Mouse (Mus musculus) heart, embryonic 15.5 days (tissue): ENCODE data around the gene Tanc2. TPM values are rescaled to one million over a fixed set of nuclear protein-coding genes. Genes with fewer than 3 reads are reported as not detected.

ENCODE experiments used
- ATAC-seq: fragments of 200-750 bp; cut with Nextera tagmentation; replicated peaks from 2 replicates; pipeline ENCODE4 v1.8.0; 2017; ENCODE audit warnings: low read depth, moderate TSS enrichment; ENCODE audit not compliant: insufficient number of reproducible peaks, insufficient read depth, low FRiP score
- H3K27ac ChIP-seq: fragments of 300-500 bp; sonication (generic); 2 replicates; pipeline ENCODE4 v1.5.1; 2015; ENCODE audit warnings: mild to moderate bottlenecking, inconsistent platforms
- H3K27me3 ChIP-seq: fragments of 300-500 bp; sonication (generic); 2 replicates; pipeline ENCODE4 v1.6.1; 2015; ENCODE audit warnings: inconsistent platforms
- H3K36me3 ChIP-seq: fragments of 300-500 bp; sonication (generic); 2 replicates; pipeline ENCODE4 v1.6.1; 2015; ENCODE audit warnings: mild to moderate bottlenecking, inconsistent platforms
- H3K4me1 ChIP-seq: fragments of 300-500 bp; sonication (generic); replicated peaks from 2 replicates; pipeline ENCODE4 v1.6.1; 2015; ENCODE audit warnings: inconsistent platforms
- H3K4me2 ChIP-seq: fragments of 300-500 bp; sonication (generic); 2 replicates; pipeline ENCODE4 v1.6.1; 2015; ENCODE audit warnings: inconsistent platforms, mild to moderate bottlenecking, moderate library complexity
- H3K4me3 ChIP-seq: fragments of 300-500 bp; sonication (generic); 2 replicates; pipeline ENCODE4 v1.5.1; 2015; ENCODE audit warnings: mild to moderate bottlenecking, inconsistent platforms
- H3K9ac ChIP-seq: fragments of 300-500 bp; sonication (generic); 2 replicates; pipeline ENCODE4 v1.6.1; 2015; ENCODE audit warnings: mild to moderate bottlenecking, inconsistent platforms
- H3K9me3 ChIP-seq: fragments of 300-500 bp; sonication (generic); replicated peaks from 2 replicates; pipeline ENCODE4 v1.6.1; 2016; ENCODE audit warnings: inconsistent platforms
- WGBS: fragments of 180-500 bp; shearing (Covaris S2); methylation state at CpG from one replicate; pipeline ENCODE4 v1.1.7; 2015; ENCODE audit warnings: mixed read lengths; 5-methylcytosine and 5-hydroxymethylcytosine counted together
- microRNA-seq: library from miRNA; unstranded; fragments of <30 nt; microRNA quantifications from one replicate; pipeline ENCODE4, GENCODE M21; 2016
- polyA plus RNA-seq: library from polyadenylated mRNA; unstranded; fragments of >200 nt; fragmentation: Nextera tagmentation; extraction: Ambion mirVana; gene quantifications from 2 replicates; pipeline ENCODE4 v1.2.1, GENCODE M21; 2015

Gene Tanc2
- polyA plus RNA-seq, 1 experiment from 2014 or later, result 12.4 TPM

DNA sequence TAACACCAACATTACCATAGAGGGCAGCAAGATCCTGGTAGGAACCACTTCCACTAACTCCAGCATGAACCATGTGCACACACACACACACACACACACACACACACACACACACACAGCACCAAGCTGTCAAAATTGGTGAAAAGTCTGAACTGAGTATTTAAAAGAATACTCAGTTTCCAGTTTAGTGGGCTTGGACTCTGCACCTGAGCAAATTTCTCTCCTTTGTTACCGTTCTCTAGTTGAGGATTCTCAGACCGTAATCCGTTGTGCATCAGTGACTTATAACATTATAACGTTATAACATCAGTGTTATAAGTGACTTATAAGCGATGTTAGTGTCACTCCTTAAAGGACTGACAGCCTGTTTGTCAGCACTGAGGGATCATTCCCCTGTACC is 385.9 kb downstream of the Tanc2 start:
- H3K9ac ChIP-seq, result no peak overlapping the region
- 84% methylated on average over 5 of the region's 5 CpGs for WGBS
- no peaks in the 10 kb centered on the region for H3K9me3 ChIP-seq
- peaks cover 31% of the 10 kb centered on the region for H3K27me3 ChIP-seq
- ATAC-seq, result no peak
- no peak overlapping the region for H3K27ac ChIP-seq
- H3K36me3 ChIP-seq, result no peaks in the 10 kb centered on the region
- H3K4me3 ChIP-seq, result no peak overlapping the region
- no peaks in the 10 kb centered on the region for H3K4me1 ChIP-seq
- H3K4me2 ChIP-seq, result no peak overlapping the region

DNA sequence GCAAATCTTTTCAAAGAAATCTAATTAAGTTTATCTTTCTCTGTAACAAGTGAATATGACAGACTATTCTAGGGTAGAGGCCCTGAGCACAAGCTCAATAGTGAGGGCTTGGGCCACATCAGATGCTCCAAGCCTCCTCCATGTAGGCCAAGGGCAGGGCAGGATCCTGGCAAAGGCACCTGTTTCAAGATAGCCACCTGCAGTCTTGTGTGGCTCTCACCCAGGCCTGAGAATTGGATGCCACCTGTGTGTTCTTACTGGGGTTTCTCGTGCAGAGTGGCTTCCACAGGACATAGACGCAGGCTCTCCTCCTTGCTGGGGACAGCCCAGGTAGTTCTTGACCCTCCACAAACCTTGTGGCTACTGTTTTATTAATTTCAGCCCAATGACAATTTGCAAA is 388.4 kb downstream of the Tanc2 start:
- Histone ChIP-seq H3K27me3 (0 out of 2 replicates have a peak, but pooled peaks cover 20% of the 10 kb centered on the region), H3K9me3 (no peaks in the 10 kb centered on the region), H3K4me3 (no peak overlapping the region), H3K4me2 (no peak overlapping the region), H3K9ac (no peak overlapping the region), H3K36me3 (no peaks in the 10 kb centered on the region), H3K27ac (no peak overlapping the region), H3K4me1 (no peaks in the 10 kb centered on the region)
- WGBS, result 68% methylated on average over 2 of the region's 2 CpGs
- no peak for ATAC-seq

DNA sequence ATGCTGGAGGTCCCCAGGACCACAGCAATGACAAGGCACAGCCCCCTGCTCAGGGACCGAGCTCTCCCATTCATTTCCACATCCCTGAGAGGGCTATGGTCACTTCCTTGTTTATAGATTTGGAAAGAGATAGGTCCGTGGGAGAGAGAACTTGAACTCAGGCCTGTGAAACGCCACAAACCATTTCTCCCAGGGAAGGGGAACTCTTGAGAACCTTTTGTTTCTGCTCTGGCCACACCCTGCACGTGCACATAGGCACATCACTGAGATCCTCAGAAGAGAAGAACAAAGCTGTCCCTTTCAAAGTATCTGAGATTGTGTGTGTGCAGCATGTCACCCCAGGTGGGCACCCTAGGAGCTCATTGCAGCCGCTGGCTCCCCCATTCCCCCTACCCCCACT is 388.8 kb downstream of the Tanc2 start:
- H3K4me1 ChIP-seq, result no peaks in the 10 kb centered on the region
- ATAC-seq, result no peak
- H3K36me3 ChIP-seq, result no peaks in the 10 kb centered on the region
- H3K9ac ChIP-seq, result no peak overlapping the region
- H3K9me3 ChIP-seq, result no peaks in the 10 kb centered on the region
- no peak overlapping the region for H3K27ac ChIP-seq
- H3K4me2 ChIP-seq, result no peak overlapping the region
- 0 out of 2 replicates have a peak, but pooled peaks cover 20% of the 10 kb centered on the region for H3K27me3 ChIP-seq
- no peak overlapping the region for H3K4me3 ChIP-seq
- 52% methylated on average over 5 of the region's 5 CpGs for WGBS

Small RNAs within 50 kb of the gene (microRNA-seq; reads per million reads assigned to microRNA genes)
- gene Gm23990, result not detected

Other genes with a start within 250 kb of the Tanc2 start
- gene March10, start 133.3 kb upstream of the Tanc2 start, polyA plus RNA-seq, result 0.16 TPM in 1 of 2 replicates, not detected in the other